Mouse (Mus musculus): ENCODE measurements around the gene Olfr1491. TPM values are rescaled to one million over a fixed set of nuclear protein-coding genes. Genes with fewer than 3 reads are reported as not detected.

Olfr1491 gene
- polyA plus RNA-seq (2014; fragmentation: Illumina TruSeq; extraction: RNeasy Lipid Tissue Mini Kit (QIAGEN cat#74804); ENCODE audit: insufficient read depth, low read depth, low replicate concordance) = not detected

GRCm38 (mm10) chr19:13696968-13697367 is at the start of gene Olfr1491:
Gene Olfr1491 (plus strand): TSS chr19:13697268.

DNA sequence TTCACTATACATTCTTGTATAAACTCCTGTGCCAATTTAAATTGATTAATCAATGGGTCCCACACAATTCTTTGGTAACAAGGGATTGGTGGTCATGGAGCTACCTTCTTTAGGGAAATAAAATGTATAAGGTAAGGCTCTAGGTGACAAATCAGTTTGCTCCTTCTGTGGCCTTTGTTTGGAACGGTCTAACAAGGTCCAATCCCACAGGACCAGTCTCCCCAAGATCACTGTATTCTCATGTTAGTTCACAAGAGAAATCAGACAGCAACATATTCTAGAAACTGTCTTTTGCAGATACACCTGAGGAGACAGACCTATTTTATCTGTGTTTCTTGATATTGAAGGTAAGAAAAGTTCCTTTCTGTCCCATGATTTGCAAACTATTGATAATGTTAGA is 46.3 kb upstream of the Olfr1491 start, which contains the start of gene Olfr1490:
Olfr1490 (plus strand) TSS at position 301 of the 400 bp plus-strand sequence.

DNA sequence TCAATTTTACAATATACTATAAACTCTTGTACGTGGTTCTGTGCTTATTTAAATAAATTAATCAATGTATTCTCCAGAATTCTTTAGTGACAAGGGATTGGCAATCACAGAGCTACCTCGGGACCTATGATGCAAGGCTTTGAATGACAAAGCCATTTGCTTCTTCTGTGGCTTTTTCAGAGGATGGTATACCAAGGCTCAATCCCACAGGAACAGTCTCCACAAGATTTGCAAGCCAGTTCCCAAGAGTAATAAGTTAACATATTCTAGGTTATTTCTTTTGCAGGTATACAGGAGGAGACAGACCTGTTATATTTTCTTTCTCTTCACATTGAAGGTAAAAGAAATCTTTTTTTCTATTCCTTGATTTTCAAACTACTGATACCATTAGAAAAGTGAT is 25.9 kb downstream of the Olfr1491 start, which contains the start of gene Olfr1493-ps1:
Olfr1493-ps1 (plus strand) TSS at position 301 of the 400 bp plus-strand sequence.

GRCm38 (mm10) chr19:13739428-13739827 is 42.4 kb downstream of the Olfr1491 start, which contains the start of gene Olfr1494:
Gene Olfr1494 (plus strand): TSS chr19:13739728.

Other genes starting within 250 kb of the Olfr1491 start
- gene Olfr1472, start 241.2 kb upstream of the Olfr1491 start, polyA plus RNA-seq (2014; fragmentation: Illumina TruSeq; extraction: RNeasy Lipid Tissue Mini Kit (QIAGEN cat#74804); ENCODE audit: insufficient read depth, low read depth, low replicate concordance) = not detected
- gene Olfr1474, start 227.7 kb upstream of the Olfr1491 start, polyA plus RNA-seq (2014; fragmentation: Illumina TruSeq; extraction: RNeasy Lipid Tissue Mini Kit (QIAGEN cat#74804); ENCODE audit: insufficient read depth, low read depth, low replicate concordance) = not detected
- not detected for gene Olfr1475, start 217.1 kb upstream of the Olfr1491 start, polyA plus RNA-seq (2014; fragmentation: Illumina TruSeq; extraction: RNeasy Lipid Tissue Mini Kit (QIAGEN cat#74804); ENCODE audit: insufficient read depth, low read depth, low replicate concordance)
- not detected for gene Olfr1477, start 196.7 kb upstream of the Olfr1491 start, polyA plus RNA-seq (2014; fragmentation: Illumina TruSeq; extraction: RNeasy Lipid Tissue Mini Kit (QIAGEN cat#74804); ENCODE audit: insufficient read depth, low read depth, low replicate concordance)
- gene Olfr1480, start 169.4 kb upstream of the Olfr1491 start, polyA plus RNA-seq (2014; fragmentation: Illumina TruSeq; extraction: RNeasy Lipid Tissue Mini Kit (QIAGEN cat#74804); ENCODE audit: insufficient read depth, low read depth, low replicate concordance) = not detected
- not detected for gene Olfr1484, start 113.8 kb upstream of the Olfr1491 start, polyA plus RNA-seq (2014; fragmentation: Illumina TruSeq; extraction: RNeasy Lipid Tissue Mini Kit (QIAGEN cat#74804); ENCODE audit: insufficient read depth, low read depth, low replicate concordance)
- gene Olfr1487, start 79.9 kb upstream of the Olfr1491 start, polyA plus RNA-seq (2014; fragmentation: Illumina TruSeq; extraction: RNeasy Lipid Tissue Mini Kit (QIAGEN cat#74804); ENCODE audit: insufficient read depth, low read depth, low replicate concordance) = not detected
- gene Olfr1489, start 65.6 kb upstream of the Olfr1491 start, polyA plus RNA-seq (2014; fragmentation: Illumina TruSeq; extraction: RNeasy Lipid Tissue Mini Kit (QIAGEN cat#74804); ENCODE audit: insufficient read depth, low read depth, low replicate concordance) = not detected
- not detected for gene Olfr1490, start 46.2 kb upstream of the Olfr1491 start, polyA plus RNA-seq (2014; fragmentation: Illumina TruSeq; extraction: RNeasy Lipid Tissue Mini Kit (QIAGEN cat#74804); ENCODE audit: insufficient read depth, low read depth, low replicate concordance)
- not detected for gene Olfr1493-ps1, start 26.0 kb downstream of the Olfr1491 start, polyA plus RNA-seq (2014; fragmentation: Illumina TruSeq; extraction: RNeasy Lipid Tissue Mini Kit (QIAGEN cat#74804); ENCODE audit: insufficient read depth, low read depth, low replicate concordance)
- not detected for gene Olfr1494, start 42.5 kb downstream of the Olfr1491 start, polyA plus RNA-seq (2014; fragmentation: Illumina TruSeq; extraction: RNeasy Lipid Tissue Mini Kit (QIAGEN cat#74804); ENCODE audit: insufficient read depth, low read depth, low replicate concordance)
- gene Olfr1495, start 67.3 kb downstream of the Olfr1491 start, polyA plus RNA-seq (2014; fragmentation: Illumina TruSeq; extraction: RNeasy Lipid Tissue Mini Kit (QIAGEN cat#74804); ENCODE audit: insufficient read depth, low read depth, low replicate concordance) = not detected
- not detected for gene Olfr1496, start 80.6 kb downstream of the Olfr1491 start, polyA plus RNA-seq (2014; fragmentation: Illumina TruSeq; extraction: RNeasy Lipid Tissue Mini Kit (QIAGEN cat#74804); ENCODE audit: insufficient read depth, low read depth, low replicate concordance)
- not detected for gene Olfr1497, start 100.9 kb downstream of the Olfr1491 start, polyA plus RNA-seq (2014; fragmentation: Illumina TruSeq; extraction: RNeasy Lipid Tissue Mini Kit (QIAGEN cat#74804); ENCODE audit: insufficient read depth, low read depth, low replicate concordance)
- not detected for gene Olfr1499, start 122.2 kb downstream of the Olfr1491 start, polyA plus RNA-seq (2014; fragmentation: Illumina TruSeq; extraction: RNeasy Lipid Tissue Mini Kit (QIAGEN cat#74804); ENCODE audit: insufficient read depth, low read depth, low replicate concordance)
- not detected for gene Olfr1500, start 133.2 kb downstream of the Olfr1491 start, polyA plus RNA-seq (2014; fragmentation: Illumina TruSeq; extraction: RNeasy Lipid Tissue Mini Kit (QIAGEN cat#74804); ENCODE audit: insufficient read depth, low read depth, low replicate concordance)
- gene Olfr1501, start 153.4 kb downstream of the Olfr1491 start, polyA plus RNA-seq (2014; fragmentation: Illumina TruSeq; extraction: RNeasy Lipid Tissue Mini Kit (QIAGEN cat#74804); ENCODE audit: insufficient read depth, low read depth, low replicate concordance) = not detected
- gene Olfr1502, start 164.5 kb downstream of the Olfr1491 start, polyA plus RNA-seq (2014; fragmentation: Illumina TruSeq; extraction: RNeasy Lipid Tissue Mini Kit (QIAGEN cat#74804); ENCODE audit: insufficient read depth, low read depth, low replicate concordance) = not detected
- gene Olfr1504, start 200.7 kb downstream of the Olfr1491 start, polyA plus RNA-seq (2014; fragmentation: Illumina TruSeq; extraction: RNeasy Lipid Tissue Mini Kit (QIAGEN cat#74804); ENCODE audit: insufficient read depth, low read depth, low replicate concordance) = not detected
- not detected for gene Olfr1505, start 216.3 kb downstream of the Olfr1491 start, polyA plus RNA-seq (2014; fragmentation: Illumina TruSeq; extraction: RNeasy Lipid Tissue Mini Kit (QIAGEN cat#74804); ENCODE audit: insufficient read depth, low read depth, low replicate concordance)

Data from lung, adult 10 weeks (tissue).